Mouse (Mus musculus): ENCODE data around the gene Klk12.

GRCm38 (mm10) chr7:43797333-43797769 lies 28.7 kb downstream of the Klk12 start, which contains the start of gene Klk8:
- no peak for TF ChIP-seq GATA1 (IDR thresholded peaks at IDR 0.05; ENCODE audit: low read length)
- no peak for TF ChIP-seq TAL1 (IDR thresholded peaks at IDR 0.05; ENCODE audit: low read length)

Measured in erythroblast, embryonic 14.5 days (primary cell).